Mouse (Mus musculus) cerebellum, adult 8-10 months (tissue): ENCODE results near the gene Pip4k2c.
"Not testable (repeated sequence)": the region's sequence is repeated elsewhere in the genome, so short reads cannot be mapped to it uniquely, and the experiment has no call there.

Experiments used
- DNase-seq: peaks from one replicate; pipeline ENCODE4 v3.0.0; 2022

Pip4k2c gene

GRCm38 (mm10) chr10:127166771-127167613, 44.4 kb downstream of the Pip4k2c start:
- DNase-seq: no peak

- DNase-seq: no peak
Measured at GRCm38 (mm10) chr10:127166404-127166715, 45.0 kb downstream of the Pip4k2c start.

GRCm38 (mm10) chr10:127165654-127166403, 45.6 kb downstream of the Pip4k2c start:
- peak; percentile 70 for DNase-seq

GRCm38 (mm10) chr10:127165354-127165653, 46.1 kb downstream of the Pip4k2c start:
- DNase-seq: no peak

GRCm38 (mm10) chr10:127164631-127165353, 46.6 kb downstream of the Pip4k2c start, which contains the start of gene B4galnt1:
Gene B4galnt1 (plus strand): TSS chr10:127165225.
- peak; percentile 85 for DNase-seq

- no peak for DNase-seq
Measured at GRCm38 (mm10) chr10:127164190-127164589, 47.2 kb downstream of the Pip4k2c start.

- DNase-seq: not testable (repeated sequence)
Measured at GRCm38 (mm10) chr10:127162771-127163261, 48.6 kb downstream of the Pip4k2c start.

- DNase-seq: no peak
Measured at GRCm38 (mm10) chr10:127160728-127161127, 50.7 kb downstream of the Pip4k2c start.

- DNase-seq: no peak
Measured at GRCm38 (mm10) chr10:127160081-127160480, 51.3 kb downstream of the Pip4k2c start.

GRCm38 (mm10) chr10:127158471-127158870, 52.9 kb downstream of the Pip4k2c start:
- no peak for DNase-seq

- no peak for DNase-seq
Measured at GRCm38 (mm10) chr10:127156511-127156910, 54.9 kb downstream of the Pip4k2c start.

GRCm38 (mm10) chr10:127156089-127156488, 55.3 kb downstream of the Pip4k2c start:
- no peak for DNase-seq

- DNase-seq: no peak
Measured at GRCm38 (mm10) chr10:127154652-127155051, 56.7 kb downstream of the Pip4k2c start.

GRCm38 (mm10) chr10:127154241-127154640, 57.1 kb downstream of the Pip4k2c start:
- DNase-seq: no peak

- DNase-seq: no peak
Measured at GRCm38 (mm10) chr10:127153323-127153722, 58.1 kb downstream of the Pip4k2c start.

GRCm38 (mm10) chr10:127152556-127152955, 58.8 kb downstream of the Pip4k2c start:
- not testable (repeated sequence) for DNase-seq

- DNase-seq: not testable (repeated sequence)
Measured at GRCm38 (mm10) chr10:127151233-127151632, 60.2 kb downstream of the Pip4k2c start.

GRCm38 (mm10) chr10:127150471-127150872, 60.9 kb downstream of the Pip4k2c start:
- DNase-seq: no peak

GRCm38 (mm10) chr10:127147135-127147534, 64.2 kb downstream of the Pip4k2c start:
- DNase-seq: no peak
